26 mouse cellular contexts compared by ENCODE assay signal in the genomic region with DNA sequence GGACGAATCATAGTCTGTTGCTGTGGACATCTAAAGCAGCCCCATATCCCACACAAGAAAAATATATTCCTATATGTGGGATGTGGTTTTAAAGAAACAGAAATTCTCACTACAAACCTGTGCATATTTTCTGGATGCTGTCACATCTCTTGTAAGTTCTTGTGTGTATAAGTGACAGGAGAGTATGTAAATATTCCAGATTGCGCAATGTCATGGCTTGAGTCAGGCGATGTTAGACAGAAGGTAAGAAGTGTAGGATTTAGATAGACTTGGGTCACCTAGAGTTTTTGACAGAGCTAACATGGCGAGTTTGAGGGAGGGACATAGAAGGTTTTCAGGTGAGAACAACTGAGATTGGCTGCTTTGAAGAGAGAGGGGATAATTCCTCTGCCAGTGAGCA.
"Had no signal": no experiment of that assay in that cellular context is flagged by ENCODE, and none has a peak within 500 bp of the region (broad histone marks: within the 10 kb centered on the region; RNA-seq: fewer than 3 reads in every experiment).

No protein-coding gene starts in this region.

- H3K9ac ChIP-seq: heart, embryonic 12.5 days; hindbrain, embryonic 12.5 days; hindbrain, embryonic 14.5 days; intestine, embryonic 15.5 days; kidney, embryonic 15.5 days; limb, embryonic 13.5 days; limb, embryonic 15.5 days had no signal

- H3K9me3 ChIP-seq: heart, embryonic 10.5 days; heart, embryonic 12.5 days; hindbrain, embryonic 10.5 days; hindbrain, embryonic 12.5 days; intestine, embryonic 15.5 days; kidney, embryonic 15.5 days; limb, embryonic 13.5 days; limb, embryonic 15.5 days had no signal

- ATAC-seq: hindbrain, embryonic 16.5 days; inflammation-experienced regulatory T-cells, adult 6 months; intestine, embryonic 15.5 days; intestine, postnatal 0 days had no signal

- H3K4me2 ChIP-seq: heart, embryonic 12.5 days; hindbrain, embryonic 12.5 days; hindbrain, embryonic 14.5 days; intestine, embryonic 15.5 days; kidney, embryonic 15.5 days; limb, embryonic 13.5 days; limb, embryonic 15.5 days had no signal

- H3K4me3 ChIP-seq: gastrocnemius, adult 2 months; heart, embryonic 10.5 days; heart, embryonic 12.5 days; hindbrain, embryonic 10.5 days; hindbrain, embryonic 12.5 days; intestine, embryonic 15.5 days; kidney, embryonic 15.5 days; limb, embryonic 13.5 days; limb, embryonic 15.5 days had no signal

- H3K4me1 ChIP-seq: intestine, embryonic 15.5 days; kidney, embryonic 15.5 days had no signal

- H3K27me3 ChIP-seq: heart, embryonic 12.5 days; hindbrain, embryonic 12.5 days; intestine, embryonic 15.5 days; kidney, embryonic 15.5 days; limb, embryonic 15.5 days had no signal

- H3K36me3 ChIP-seq: heart, embryonic 10.5 days; heart, embryonic 12.5 days; hindbrain, embryonic 10.5 days; hindbrain, embryonic 12.5 days; intestine, embryonic 15.5 days; kidney, embryonic 15.5 days; limb, embryonic 13.5 days; limb, embryonic 15.5 days had no signal

- H3K27ac ChIP-seq: gastrocnemius, adult 2 months; heart, embryonic 10.5 days; hindbrain, embryonic 10.5 days; hindbrain, embryonic 12.5 days; intestine, embryonic 15.5 days; kidney, embryonic 15.5 days; kidney, postnatal 0 days; limb, embryonic 13.5 days; limb, embryonic 15.5 days had no signal

- DNase-seq: gastrocnemius, adult 2 months; gastrocnemius, postnatal 10 days; gastrocnemius, postnatal 25 days; heart, adult 18-20 months; heart, postnatal 10 days; heart, postnatal 4 days; kidney, adult 2 months; kidney, adult 9 months; kidney, postnatal 14 days; kidney, postnatal 36 days; layer of hippocampus, adult 9-11 months; layer of hippocampus, postnatal 36 days; left cerebral cortex, postnatal 4 days had no signal
